Mouse (Mus musculus) retina, embryonic 14.5 days (tissue): ENCODE data around the gene Cdk19.
"Not testable (repeated sequence)": the region's sequence is repeated elsewhere in the genome, so short reads cannot be mapped to it uniquely, and the experiment has no call there.

Experiments
- DNase-seq: peaks from one replicate; pipeline ENCODE4 v3.0.0-alpha.2; 2015; ENCODE audit warnings: low spot score

Gene Cdk19

DNA sequence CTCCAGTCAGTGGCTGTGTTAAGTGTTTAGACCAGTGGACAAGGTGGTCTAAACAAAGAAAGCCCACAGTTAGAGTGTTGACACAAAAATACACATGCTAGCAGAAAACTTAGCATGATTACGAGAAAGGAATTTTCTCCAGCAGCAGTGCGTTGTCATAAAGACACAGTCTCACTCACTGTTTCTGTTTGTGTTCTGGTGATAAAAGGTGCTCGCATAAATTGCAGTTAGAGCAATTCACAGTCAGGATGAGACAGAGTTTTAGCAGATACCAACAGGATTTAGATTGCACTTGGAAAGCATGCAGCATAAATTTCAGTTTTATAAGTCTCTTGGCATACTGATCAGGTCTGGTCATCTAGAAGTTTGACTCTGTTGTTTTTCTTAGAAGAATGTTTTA, 59.5 kb downstream of the Cdk19 start:
- no peak for DNase-seq

DNA sequence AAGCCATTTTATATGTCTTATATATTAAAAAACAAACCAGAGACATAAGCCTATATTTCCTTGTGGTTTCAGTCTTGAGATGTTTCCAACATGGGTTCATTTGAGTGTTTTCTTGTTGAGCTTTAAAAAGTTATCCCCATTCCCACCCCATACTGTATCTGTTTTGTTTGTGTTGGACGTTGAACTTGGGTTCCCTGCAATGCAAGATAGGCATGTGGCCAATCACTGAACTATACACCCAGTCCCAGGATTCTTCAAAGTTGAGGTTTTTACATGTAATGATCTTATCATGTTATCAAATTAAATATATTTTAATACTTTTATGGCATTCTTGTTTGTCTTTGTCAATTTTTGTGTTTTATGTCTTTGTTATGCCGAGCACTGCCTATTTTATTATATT, 60.0 kb downstream of the Cdk19 start:
- no peak for DNase-seq

- DNase-seq, result no peak
Observed at GRCm38 (mm10) chr10:40400293-40400692, 60.9 kb downstream of the Cdk19 start.

DNA sequence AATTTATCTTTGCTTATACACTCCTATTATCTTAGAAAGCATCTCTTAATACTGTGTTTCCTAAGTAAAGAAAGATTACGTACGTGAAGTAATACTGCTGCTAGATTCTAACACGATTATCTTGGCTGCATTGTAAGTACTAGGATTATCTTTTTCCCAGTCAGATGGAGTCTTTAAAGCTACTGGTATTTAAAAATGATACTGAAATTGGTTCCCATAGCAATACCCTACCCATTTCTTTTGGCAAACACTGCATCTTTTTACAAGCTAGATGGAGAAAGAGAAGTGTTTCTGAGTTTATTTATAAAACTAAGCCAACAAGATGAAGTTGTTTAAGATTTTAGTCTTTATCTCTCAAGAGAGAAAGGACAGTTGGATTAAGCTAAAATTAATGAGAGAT, 67.3 kb downstream of the Cdk19 start:
- no peak for DNase-seq

GRCm38 (mm10) chr10:40409336-40409735, 70.0 kb downstream of the Cdk19 start:
- DNase-seq, result no peak

DNA sequence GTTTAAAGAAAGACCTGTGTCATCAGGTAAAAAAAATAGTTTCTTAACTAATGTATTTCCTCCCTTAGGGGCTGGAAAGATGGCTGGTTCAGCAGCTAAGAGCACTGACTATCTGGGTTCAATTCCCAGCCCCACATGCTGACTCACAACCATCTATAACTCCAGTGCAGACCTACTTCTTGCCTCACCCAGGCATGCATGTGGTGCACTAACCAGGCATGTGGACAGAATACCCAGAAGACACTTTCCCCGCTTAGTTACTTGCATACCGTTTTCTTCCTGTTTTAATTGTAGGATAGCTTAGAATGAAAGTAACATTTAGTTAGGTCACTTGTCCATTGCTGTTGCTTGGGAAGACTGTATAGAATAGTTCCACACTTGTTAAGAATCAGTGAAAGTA, 72.0 kb downstream of the Cdk19 start:
- DNase-seq, result no peak

DNA sequence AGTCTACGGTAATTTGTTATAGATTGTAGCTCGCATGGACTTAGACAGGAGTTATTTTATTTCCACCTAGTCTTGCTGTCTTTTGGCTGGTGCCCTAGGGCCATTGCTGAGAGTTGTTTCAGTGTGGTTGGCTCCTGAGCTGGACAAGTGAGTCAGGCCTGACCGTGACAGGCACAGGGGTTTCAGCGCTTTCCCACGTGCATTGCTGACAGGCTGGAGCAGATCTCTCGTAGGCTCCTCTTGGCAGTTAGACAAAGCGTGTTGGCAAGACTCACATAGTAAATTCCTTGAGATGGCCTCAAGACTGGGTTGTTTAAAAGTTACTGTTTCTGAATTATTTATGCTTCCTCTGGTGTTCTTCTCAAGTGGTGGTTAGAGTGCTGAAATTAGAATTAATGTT, 77.6 kb downstream of the Cdk19 start:
- no peak for DNase-seq

GRCm38 (mm10) chr10:40419841-40420240, 80.5 kb downstream of the Cdk19 start:
- no peak for DNase-seq

GRCm38 (mm10) chr10:40420703-40421102, 81.3 kb downstream of the Cdk19 start:
- no peak for DNase-seq

GRCm38 (mm10) chr10:40421724-40422123, 82.4 kb downstream of the Cdk19 start:
- no peak for DNase-seq

DNA sequence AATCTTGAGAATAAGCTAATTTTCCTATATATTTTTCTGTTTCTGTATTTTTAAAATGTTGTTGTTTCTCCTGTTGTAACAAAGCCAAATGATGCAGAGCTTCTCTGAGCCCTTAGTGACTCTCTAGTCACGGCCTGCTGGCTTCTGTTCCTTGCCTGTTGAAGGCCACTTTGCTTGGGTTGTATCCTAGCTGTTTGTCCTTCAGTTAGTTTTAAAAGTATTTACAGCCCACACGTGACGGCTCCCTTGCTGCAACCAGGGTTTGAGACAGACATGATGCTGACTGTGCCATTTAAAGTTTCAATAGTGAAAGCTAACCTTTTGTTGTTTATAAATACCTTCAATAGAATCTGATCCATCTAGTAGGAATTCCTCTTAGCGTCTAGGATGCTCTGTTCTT, 83.3 kb downstream of the Cdk19 start:
- no peak for DNase-seq

GRCm38 (mm10) chr10:40424428-40424827, 85.1 kb downstream of the Cdk19 start:
- DNase-seq, result not testable (repeated sequence)

- DNase-seq, result no peak
Observed at GRCm38 (mm10) chr10:40425243-40426095, 86.1 kb downstream of the Cdk19 start.

DNA sequence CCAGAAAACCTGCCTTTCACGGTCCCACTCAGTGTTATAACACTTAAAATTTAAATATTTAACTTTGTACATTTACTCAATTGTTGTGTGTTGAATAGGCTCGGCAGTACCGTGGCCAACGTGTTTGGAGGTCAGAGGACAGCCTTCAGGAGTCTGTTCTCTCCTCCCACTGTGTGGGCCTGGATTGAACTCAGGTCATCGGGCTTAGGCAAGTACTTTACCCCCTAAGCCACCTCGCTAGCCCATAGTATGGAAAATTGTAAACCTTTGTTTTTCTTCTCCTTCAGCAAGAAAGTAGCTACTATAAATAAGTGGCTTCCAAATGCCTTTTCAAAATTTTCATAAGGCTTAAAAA, 86.7 kb downstream of the Cdk19 start:
- DNase-seq, result no peak

- no peak for DNase-seq
Observed at GRCm38 (mm10) chr10:40428633-40429032, 89.3 kb downstream of the Cdk19 start.

DNA sequence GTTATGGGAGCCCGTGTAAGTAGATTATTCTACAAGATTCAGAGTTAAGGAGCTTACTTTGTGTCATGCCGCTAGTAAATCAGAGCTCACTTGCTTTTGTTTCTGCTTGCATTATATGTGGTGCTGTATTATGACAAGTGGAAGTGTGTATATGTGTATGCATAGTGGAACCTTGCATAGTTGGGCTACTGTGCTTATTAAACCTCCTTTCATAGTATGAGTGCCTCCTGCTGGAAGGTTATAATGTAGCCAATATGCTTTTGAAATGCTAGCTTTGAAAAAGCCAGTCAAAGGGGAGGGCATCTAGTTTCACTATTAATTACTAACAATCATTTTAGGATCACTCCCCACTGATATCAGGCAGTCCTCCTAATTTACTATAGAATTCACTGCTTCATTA, 89.7 kb downstream of the Cdk19 start:
- no peak for DNase-seq

DNA sequence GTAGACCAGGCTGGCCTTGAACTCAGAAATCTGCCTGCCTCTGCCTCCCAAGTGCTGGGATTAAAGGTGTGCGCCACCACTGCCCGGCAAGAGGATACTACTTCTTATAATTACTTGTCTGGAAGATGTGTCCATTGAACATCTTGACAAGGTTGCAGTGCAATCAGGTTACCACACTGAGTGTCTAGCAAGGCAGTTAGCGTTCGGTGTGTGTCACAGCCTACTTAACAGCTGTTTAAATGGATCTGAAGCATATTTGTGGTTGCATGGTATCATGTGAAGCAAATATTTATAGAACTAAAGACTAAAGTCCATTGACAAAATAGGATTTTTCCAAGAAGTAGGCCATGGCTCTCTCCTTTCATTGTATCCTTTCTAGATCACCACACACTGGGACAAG, 90.8 kb downstream of the Cdk19 start:
- no peak for DNase-seq

- DNase-seq, result no peak
Observed at GRCm38 (mm10) chr10:40431957-40432356, 92.6 kb downstream of the Cdk19 start.

DNA sequence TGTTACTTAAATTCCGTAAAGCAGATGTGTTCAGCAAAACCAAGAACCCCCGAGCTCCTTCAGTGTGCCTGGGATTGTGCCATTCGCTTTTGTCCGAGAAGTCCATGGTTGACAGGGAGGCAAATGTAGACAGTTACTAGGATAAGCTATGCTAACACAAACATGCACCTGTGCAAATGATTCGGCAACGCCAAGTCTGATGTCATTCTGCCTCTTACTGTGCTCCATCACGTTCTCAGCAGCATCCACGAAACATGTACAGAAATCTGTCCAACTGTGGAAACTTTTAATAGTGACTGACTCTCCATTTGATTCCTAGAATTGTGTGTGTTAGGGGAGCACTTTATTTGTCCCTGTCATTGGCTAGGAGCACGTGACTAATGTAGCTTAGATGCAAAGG, 93.0 kb downstream of the Cdk19 start:
- DNase-seq, result no peak

DNA sequence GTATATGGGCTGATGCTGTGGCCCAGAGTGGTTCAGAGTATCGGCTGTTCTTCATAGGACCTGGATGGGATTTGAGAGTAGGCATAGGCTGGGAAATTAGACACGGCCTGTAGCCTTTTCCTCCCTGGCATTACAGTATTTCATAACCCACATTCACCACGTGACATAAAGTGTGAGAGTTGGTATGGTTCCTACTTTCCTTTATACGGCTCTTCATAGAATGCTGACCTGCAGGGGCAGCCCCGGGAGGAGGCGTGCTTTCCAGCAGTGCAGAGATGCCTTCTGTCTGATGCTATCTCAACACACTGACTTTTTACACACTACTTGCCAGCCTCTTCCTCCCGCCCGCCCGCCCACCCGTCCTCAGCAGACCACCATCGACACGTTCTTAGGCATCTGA, 96.0 kb downstream of the Cdk19 start:
- DNase-seq, result no peak

GRCm38 (mm10) chr10:40437117-40437516, 97.8 kb downstream of the Cdk19 start:
- DNase-seq, result no peak

DNA sequence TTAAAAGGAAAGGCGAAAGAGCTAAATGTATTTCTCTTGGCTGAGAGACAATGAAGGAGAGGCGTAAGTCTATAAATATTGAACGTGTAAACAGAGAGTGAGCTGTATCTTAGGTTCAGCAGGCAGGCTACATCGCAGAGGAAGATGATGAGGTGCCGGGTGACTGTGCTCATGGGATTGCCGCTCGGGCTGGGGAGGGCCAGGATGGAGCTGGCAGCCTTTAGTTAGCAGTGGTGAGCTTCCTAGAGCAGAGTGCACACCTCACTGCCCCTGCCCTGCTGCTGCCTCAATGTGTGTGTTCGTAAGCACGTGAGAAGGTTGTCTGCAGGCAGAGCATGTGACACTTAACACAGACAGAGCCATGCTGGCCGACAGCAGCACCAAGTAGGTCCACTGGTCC, 101.4 kb downstream of the Cdk19 start:
- no peak for DNase-seq

GRCm38 (mm10) chr10:40442076-40442475, 102.7 kb downstream of the Cdk19 start:
- DNase-seq, result no peak

DNA sequence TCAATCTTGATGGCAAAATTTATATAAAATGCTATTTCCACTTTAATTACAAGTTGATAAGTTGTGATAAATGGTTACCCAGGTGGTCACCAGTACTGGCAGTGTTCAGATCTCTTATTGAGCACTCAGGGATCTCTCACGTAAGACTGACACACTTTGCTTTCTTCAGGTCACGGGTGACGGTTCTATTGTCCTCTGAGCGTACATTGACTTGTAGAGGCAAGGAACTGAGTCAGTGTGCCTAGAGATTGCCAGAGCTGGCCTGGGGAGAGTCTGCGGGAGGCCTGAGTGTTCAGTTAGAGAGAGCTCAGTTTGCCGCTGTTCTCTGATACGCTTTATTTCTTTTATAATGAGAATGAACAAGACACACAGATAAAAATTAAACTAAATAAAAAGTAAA, 104.0 kb downstream of the Cdk19 start:
- DNase-seq, result peak; percentile 31
